Mouse (Mus musculus) embryonic facial prominence, embryonic 14.5 days (tissue): ENCODE measurements at regions not wholly inside any gene's neighbourhood (a gene's known extent, or its start where the extent isn't known, plus 50 kb on each side); places are given as distances from the start of the nearest gene placed in this dataset.

Experiments
- ATAC-seq: fragments of 200-750 bp; cut with Nextera tagmentation; 2 replicates; pipeline ENCODE4 v1.8.0; 2017; ENCODE audit warnings: low read depth, moderate number of reproducible peaks, moderate TSS enrichment
- DNase-seq: peaks from one replicate; pipeline ENCODE4 v3.0.0-alpha.2; 2015; ENCODE audit warnings: low spot score
- H3K27ac ChIP-seq: fragments of 300-500 bp; sonication (generic); replicated peaks from 2 replicates; pipeline ENCODE4 v1.5.1; 2014; ENCODE audit warnings: low read depth, mild to moderate bottlenecking, low read length, moderate library complexity
- H3K27me3 ChIP-seq: fragments of 300-500 bp; sonication (generic); replicated peaks from 2 replicates; pipeline ENCODE4 v1.6.1; 2014; ENCODE audit warnings: low read length; ENCODE audit not compliant: control insufficient read depth, insufficient read depth
- H3K36me3 ChIP-seq: fragments of 300-500 bp; sonication (generic); 2 replicates; pipeline ENCODE4 v1.6.1; 2014; ENCODE audit warnings: low read length, mixed read lengths; ENCODE audit not compliant: control insufficient read depth, insufficient read depth
- H3K4me1 ChIP-seq: fragments of 300-500 bp; sonication (generic); 2 replicates; pipeline ENCODE4 v1.6.1; 2014; ENCODE audit warnings: antibody characterized with exemption, low read length; ENCODE audit not compliant: control insufficient read depth, insufficient read depth
- H3K4me2 ChIP-seq: fragments of 300-500 bp; sonication (generic); 2 replicates; pipeline ENCODE4 v1.6.1; 2014; ENCODE audit warnings: low read depth, mild to moderate bottlenecking, low read length, moderate library complexity, mixed read lengths
- H3K4me3 ChIP-seq: fragments of 300-500 bp; sonication (generic); 2 replicates; pipeline ENCODE4 v1.5.1; 2014; ENCODE audit warnings: low read depth, mild to moderate bottlenecking, low read length
- H3K9ac ChIP-seq: fragments of 300-500 bp; sonication (generic); 2 replicates; pipeline ENCODE4 v1.6.1; 2014; ENCODE audit warnings: low read depth, mild to moderate bottlenecking, low read length, moderate library complexity, mixed read lengths
- H3K9me3 ChIP-seq: fragments of 300-500 bp; sonication (generic); 2 replicates; pipeline ENCODE4 v1.6.1; 2016; ENCODE audit warnings: low read length; ENCODE audit not compliant: control insufficient read depth
- WGBS: fragments of 180-500 bp; shearing (Covaris S2); extraction: QIAGEN DNeasy Blood & Tissue Kit; methylation state at CpG from one replicate; pipeline ENCODE4 v1.1.7; 2014; 5-methylcytosine and 5-hydroxymethylcytosine counted together

DNA sequence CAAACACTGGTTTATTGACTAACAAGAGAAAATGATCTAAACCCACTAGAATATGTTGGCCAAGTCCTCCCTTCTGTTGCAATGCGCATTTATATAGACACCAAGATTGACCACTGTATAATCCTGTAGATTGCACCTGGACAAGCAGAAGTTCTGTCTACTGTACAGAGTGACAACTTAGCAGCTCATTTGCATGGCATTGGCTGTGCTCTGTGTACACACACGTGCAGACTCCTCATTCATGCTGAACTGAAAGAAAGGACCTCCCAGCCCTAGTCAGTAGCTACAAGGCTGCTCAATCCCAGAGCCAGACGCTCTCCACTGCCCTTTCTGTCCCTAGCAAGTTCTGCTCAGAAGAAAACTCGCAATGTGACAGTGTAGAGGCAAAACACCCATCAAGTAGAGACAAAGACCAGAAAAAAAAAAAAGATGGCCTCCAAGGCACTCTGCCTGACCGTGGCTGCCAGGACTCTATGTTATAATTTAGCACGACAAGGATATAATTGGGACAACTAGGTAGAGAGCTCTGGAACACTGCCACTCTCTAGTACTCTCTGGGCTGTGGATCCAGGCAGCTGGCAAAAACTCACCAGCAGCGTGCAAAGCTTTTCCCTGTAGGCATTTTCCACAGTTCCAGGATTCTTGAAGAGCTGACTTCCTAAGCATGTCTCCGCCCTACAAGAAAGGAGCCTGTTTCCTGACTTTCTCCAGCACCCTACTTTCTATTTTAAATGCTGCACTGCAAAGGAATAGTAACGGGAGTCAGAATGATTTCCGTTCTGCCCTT is 108.2 kb downstream of the Akap11 start:
- 71% methylated on average over 10 of the region's 10 CpGs for WGBS
- no peaks in the 10 kb centered on the region for H3K9me3 ChIP-seq
- H3K4me2 ChIP-seq = no peak overlapping the region
- no peak overlapping the region for H3K9ac ChIP-seq
- no peaks in the 10 kb centered on the region for H3K27me3 ChIP-seq
- DNase-seq = peak; percentile 48
- no peaks in the 10 kb centered on the region; the same call in 1 of the 2 replicates for H3K4me1 ChIP-seq
- no peak overlapping the region for H3K27ac ChIP-seq
- no peak for ATAC-seq
- no peaks in the 10 kb centered on the region for H3K36me3 ChIP-seq
- H3K4me3 ChIP-seq = no peak overlapping the region

DNA sequence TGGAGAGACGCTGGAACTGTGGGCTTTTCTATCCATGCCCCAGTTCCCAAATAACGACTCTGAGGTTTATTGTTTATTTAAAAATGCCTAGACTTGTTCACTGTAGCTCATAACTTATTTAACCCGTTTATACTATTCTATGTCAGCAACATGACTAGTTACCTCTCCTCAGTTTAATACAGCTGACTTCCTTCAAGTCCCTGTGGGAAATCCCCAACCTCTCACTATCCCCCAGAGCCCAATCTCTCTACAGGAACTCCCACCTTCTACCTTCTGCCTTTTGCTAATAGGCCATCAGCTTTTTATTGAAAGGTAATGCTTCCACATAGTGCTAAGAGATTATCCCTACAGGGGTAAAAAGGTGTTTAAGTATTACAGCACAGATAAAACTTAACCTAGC is 109.5 kb downstream of the Akap11 start:
- no peaks in the 10 kb centered on the region; the same call in 1 of the 2 replicates for H3K4me1 ChIP-seq
- no peak overlapping the region for H3K4me2 ChIP-seq
- no peak overlapping the region for H3K27ac ChIP-seq
- H3K9ac ChIP-seq = no peak overlapping the region
- no peaks in the 10 kb centered on the region for H3K9me3 ChIP-seq
- no peak for DNase-seq
- ATAC-seq = no peak
- H3K36me3 ChIP-seq = no peaks in the 10 kb centered on the region
- 75% methylated on average over 3 of the region's 3 CpGs for WGBS
- no peaks in the 10 kb centered on the region for H3K27me3 ChIP-seq
- H3K4me3 ChIP-seq = no peak overlapping the region

DNA sequence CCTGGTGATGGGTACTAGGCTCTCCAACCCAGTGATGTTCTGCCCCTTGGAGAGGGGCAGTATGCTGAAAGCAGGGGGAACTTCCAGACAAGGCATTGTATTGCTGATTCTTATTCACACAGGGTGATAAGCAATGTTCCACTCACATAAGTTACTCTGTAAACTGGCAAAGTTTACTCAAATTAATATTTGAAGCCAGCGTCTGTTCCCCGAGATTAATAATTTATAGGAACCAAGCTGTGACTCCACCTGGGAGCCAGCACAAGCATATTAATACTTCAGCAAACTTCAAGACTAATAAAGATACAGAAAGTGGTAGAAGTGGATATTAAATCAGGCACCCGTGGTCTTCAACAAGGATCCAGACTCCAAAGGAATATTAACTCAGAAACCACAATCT is 114.0 kb downstream of the Akap11 start:
- Histone ChIP-seq H3K9me3 (no peaks in the 10 kb centered on the region), H3K4me3 (no peak overlapping the region), H3K9ac (no peak overlapping the region), H3K27me3 (no peaks in the 10 kb centered on the region), H3K4me1 (no peaks in the 10 kb centered on the region), H3K27ac (no peak overlapping the region), H3K36me3 (no peaks in the 10 kb centered on the region), H3K4me2 (no peak overlapping the region)
- 82% methylated on average over 3 of the region's 3 CpGs for WGBS
- DNase-seq (no peak), ATAC-seq (no peak)

DNA sequence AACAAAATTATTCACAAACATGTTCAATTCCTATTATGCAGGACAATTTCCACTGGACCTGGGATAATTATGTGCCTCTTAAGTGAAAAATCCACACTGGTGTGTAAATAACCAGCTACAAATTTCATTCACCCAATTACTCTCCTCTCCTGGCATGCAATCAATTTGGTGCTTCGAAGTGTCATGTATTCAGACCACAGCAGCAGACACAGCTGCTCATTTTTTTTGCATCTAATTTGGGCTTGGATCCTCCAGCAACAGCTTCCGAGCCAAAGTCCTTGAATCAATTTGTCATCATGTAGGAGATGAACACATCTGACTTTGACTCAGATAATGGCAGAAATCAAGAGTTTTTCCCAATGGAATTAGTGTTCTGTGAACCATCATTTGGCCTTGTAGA is 113.1 kb upstream of the Tnfsf11 start:
- no peaks in the 10 kb centered on the region for H3K4me1 ChIP-seq
- no peak overlapping the region for H3K4me3 ChIP-seq
- H3K27me3 ChIP-seq = no peaks in the 10 kb centered on the region
- H3K27ac ChIP-seq = no peak overlapping the region
- DNase-seq (peak; percentile 15), ATAC-seq (no peak)
- H3K9ac ChIP-seq = no peak overlapping the region
- no peak overlapping the region for H3K4me2 ChIP-seq
- no peaks in the 10 kb centered on the region for H3K9me3 ChIP-seq
- WGBS = 57% methylated on average over 2 of the region's 2 CpGs
- H3K36me3 ChIP-seq = no peaks in the 10 kb centered on the region

DNA sequence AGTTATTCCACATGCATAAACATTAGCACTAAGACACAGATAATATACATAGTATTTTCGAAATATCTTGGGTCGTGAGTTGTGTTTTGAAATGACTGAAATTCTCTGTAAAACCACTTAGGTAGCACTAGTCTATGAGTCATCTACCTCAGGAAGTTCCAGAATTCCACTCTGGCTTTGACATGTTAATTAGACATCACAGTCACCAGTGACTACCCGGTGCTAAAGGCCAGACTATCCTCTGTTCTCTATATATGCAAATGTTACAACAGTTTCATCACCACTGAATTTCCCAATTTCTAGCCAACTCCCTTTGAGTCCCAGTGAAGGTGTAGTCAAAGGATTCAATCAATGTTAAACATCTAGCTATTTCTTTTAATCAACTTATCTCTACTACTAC is 112.3 kb upstream of the Tnfsf11 start:
- Histone ChIP-seq H3K9ac (no peak overlapping the region), H3K4me3 (no peak overlapping the region), H3K27me3 (no peaks in the 10 kb centered on the region), H3K9me3 (no peaks in the 10 kb centered on the region), H3K27ac (no peak overlapping the region), H3K36me3 (no peaks in the 10 kb centered on the region), H3K4me2 (no peak overlapping the region), H3K4me1 (no peaks in the 10 kb centered on the region)
- DNase-seq = no peak
- 70% methylated on average over 3 of the region's 3 CpGs for WGBS
- no peak for ATAC-seq

DNA sequence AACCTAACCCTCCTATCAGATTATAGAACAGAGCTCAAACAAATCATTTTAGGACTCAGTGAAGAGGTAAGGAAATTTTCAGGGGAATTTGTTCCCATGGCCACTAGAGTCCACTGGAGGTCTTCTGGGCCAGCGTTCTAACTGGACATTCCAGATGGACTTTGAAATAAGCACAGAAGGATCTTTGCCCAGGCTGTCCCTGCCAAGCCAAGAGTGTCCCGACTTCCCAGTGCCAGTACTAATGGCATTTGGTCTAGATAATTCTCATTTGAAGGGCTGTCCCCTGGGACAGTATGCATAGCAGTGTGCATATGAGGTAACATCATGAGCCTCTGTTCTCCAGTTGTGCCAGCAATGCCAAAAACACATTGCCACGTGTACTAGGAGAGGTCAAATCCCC is 97.7 kb upstream of the Tnfsf11 start:
- Histone ChIP-seq H3K4me2 (no peak overlapping the region), H3K36me3 (no peaks in the 10 kb centered on the region), H3K27me3 (no peaks in the 10 kb centered on the region), H3K4me3 (no peak overlapping the region), H3K4me1 (no peaks in the 10 kb centered on the region), H3K9me3 (no peaks in the 10 kb centered on the region), H3K27ac (no peak overlapping the region), H3K9ac (no peak overlapping the region)
- ATAC-seq (no peak), DNase-seq (no peak)
- 70% methylated on average over 3 of the region's 3 CpGs for WGBS

DNA sequence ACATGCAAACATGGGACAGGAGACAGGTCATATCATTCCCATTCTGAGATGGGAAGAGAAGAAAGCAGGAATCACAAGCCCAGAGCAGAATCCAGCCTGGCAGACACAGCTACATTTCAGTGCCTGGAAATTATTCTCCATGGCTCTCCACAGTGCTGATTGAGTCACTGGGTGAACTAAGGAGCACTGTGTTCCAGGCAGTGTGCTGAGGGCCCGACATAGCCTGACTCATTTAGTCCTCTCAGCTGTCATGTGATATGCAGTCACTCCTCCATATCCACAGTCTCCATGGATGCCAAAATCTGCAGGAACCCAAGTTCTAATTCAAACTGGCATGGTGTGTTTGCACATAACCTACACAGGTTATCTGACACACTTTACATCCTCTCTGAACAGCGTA is 90.1 kb upstream of the Tnfsf11 start:
- no peaks in the 10 kb centered on the region for H3K4me1 ChIP-seq
- 54% methylated on average over 2 of the region's 2 CpGs for WGBS
- no peak overlapping the region for H3K27ac ChIP-seq
- DNase-seq (no peak), ATAC-seq (no peak)
- no peaks in the 10 kb centered on the region for H3K9me3 ChIP-seq
- no peaks in the 10 kb centered on the region for H3K27me3 ChIP-seq
- H3K4me3 ChIP-seq = no peak overlapping the region
- H3K4me2 ChIP-seq = no peak overlapping the region
- no peaks in the 10 kb centered on the region for H3K36me3 ChIP-seq
- no peak overlapping the region for H3K9ac ChIP-seq

DNA sequence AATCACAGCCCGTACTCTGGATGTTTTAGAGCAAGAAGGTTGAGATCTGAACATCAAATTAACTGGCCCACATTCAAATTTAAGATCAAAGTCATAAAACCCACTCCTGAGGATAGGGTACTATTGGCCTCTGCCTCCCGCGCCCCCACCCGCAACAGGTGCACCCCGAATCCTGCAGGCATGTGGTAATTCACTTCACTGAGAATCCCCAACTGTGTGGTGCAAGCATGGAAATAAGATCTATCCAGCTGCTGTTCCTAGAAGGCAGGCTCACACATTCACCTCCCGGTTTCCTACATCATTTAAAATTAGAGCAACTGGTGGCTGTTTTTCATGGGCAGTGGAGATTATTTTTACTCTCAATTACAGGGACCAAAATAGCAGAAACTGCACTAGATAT is 87.8 kb upstream of the Tnfsf11 start:
- ATAC-seq = 0 out of 2 replicates have a peak, but pooled peaks have one; percentile 30
- no peak overlapping the region for H3K27ac ChIP-seq
- H3K9me3 ChIP-seq = no peaks in the 10 kb centered on the region
- H3K4me2 ChIP-seq = no peak overlapping the region
- no peak overlapping the region for H3K9ac ChIP-seq
- H3K27me3 ChIP-seq = no peaks in the 10 kb centered on the region
- no peaks in the 10 kb centered on the region for H3K4me1 ChIP-seq
- no peaks in the 10 kb centered on the region for H3K36me3 ChIP-seq
- DNase-seq = peak; percentile 61
- 86% methylated on average over 6 of the region's 6 CpGs for WGBS
- H3K4me3 ChIP-seq = no peak overlapping the region

DNA sequence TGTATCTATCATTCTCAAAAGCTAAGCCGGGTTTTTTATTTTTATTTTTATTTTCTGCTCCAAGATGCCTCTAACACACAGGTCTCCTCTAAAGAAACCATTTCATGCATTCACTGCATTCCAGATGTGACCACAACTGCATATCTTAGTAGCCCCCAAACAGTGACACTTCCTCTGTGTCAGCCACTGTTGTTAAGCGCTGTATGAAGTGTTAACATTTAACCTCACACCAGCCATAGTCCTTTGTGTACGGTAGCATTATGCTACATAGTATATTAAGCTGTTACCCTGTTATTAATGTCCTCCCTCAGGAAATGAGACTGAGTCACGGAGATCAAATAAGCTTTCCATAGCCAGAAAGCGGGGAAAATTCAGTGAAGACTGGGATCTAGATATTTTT is 79.2 kb upstream of the Tnfsf11 start:
- H3K9ac ChIP-seq = no peak overlapping the region
- no peak overlapping the region for H3K27ac ChIP-seq
- DNase-seq (no peak), ATAC-seq (no peak)
- H3K4me3 ChIP-seq = no peak overlapping the region
- H3K4me2 ChIP-seq = no peak overlapping the region
- H3K9me3 ChIP-seq = no peaks in the 10 kb centered on the region
- H3K27me3 ChIP-seq = no peaks in the 10 kb centered on the region
- H3K36me3 ChIP-seq = no peaks in the 10 kb centered on the region
- 0 out of 2 replicates have a peak, but pooled peaks cover 4% of the 10 kb centered on the region for H3K4me1 ChIP-seq
- WGBS = 64% methylated on average over 5 of the region's 5 CpGs
